Mouse (Mus musculus) mouse embryonic stem cell (cell line): ENCODE data around the gene Phf21a.

Source experiments
- in situ Hi-C, 2 experiments: fragments of 300-500 bp; cut with MboI; formaldehyde crosslinking; loops; 1 replicate in 1 of 2; 3 replicates in 1 of 2; pipeline ENCODE4 v1.14.3; 2019 to 2020; ENCODE audit warnings: low sequenced_read_pairs in 2 of 2, low pct_unique_long_range_greater_than_20kb in 1 of 2, mixed read lengths in 1 of 2; ENCODE audit not compliant: unreplicated experiment in 1 of 2

Phf21a gene

DNA sequence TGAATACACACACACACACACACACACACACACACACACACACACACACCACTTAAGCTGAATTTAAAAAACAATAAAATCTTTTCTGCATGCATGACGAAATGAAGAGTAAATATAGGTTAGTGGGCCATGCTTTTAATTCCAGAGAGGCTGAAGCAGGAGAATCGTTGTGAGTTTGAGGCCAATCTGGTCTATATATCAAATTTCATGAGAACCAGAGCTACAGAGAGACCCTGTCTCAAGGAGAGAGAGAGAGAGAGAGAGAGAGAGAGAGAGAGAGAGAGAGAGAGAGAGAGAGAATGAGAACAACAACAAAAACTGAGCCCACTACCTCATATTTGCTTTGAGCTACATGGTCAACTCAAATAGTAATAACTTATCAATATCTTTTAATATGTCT is at the start of gene Phf21a:
Gene Phf21a, plus strand, starts transcription at position 301 of the 400 bp plus-strand sequence.
- in situ Hi-C loops, result no loop called here

- in situ Hi-C loops, result no loop called here
Measured at GRCm38 (mm10) chr2:92043285-92043684, 49.6 kb upstream of the Phf21a start.

- in situ Hi-C loops, result no loop called here
Measured at GRCm38 (mm10) chr2:92047601-92048000, 45.3 kb upstream of the Phf21a start.

DNA sequence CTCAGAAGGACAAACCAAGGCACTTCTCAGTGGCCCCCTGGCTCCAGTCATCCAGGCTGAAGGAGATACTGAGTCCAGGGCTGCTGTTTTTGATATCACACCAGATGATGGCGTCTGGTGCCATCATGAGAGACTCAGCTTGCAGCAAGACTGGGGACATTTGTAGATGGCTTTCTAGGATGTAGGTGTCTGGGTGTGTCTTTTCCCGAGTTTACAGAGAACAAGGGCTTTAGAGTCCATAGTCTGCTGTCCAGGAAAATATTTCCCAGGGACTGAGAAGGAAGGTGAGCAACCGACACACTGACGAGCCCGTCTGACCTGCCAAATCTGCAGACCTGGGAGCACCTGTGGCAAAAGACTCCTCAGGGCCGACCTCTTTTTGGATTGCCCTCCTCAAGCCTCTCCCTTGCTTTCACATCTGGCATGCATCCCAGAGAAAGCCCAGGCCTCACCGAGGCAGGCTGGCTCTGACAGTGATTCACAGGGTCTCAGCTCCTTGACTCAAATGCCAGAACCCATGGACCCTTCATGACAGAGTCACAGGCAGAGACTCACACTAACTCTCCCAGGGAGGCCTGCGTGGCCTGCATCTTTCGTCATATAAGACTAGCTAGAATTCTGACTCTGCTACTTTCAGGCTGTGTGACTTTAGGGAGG is 44.8 kb upstream of the Phf21a start:
- in situ Hi-C loops, result no loop called here

GRCm38 (mm10) chr2:92052188-92052587 is 40.7 kb upstream of the Phf21a start:
- in situ Hi-C loops, result no loop called here

DNA sequence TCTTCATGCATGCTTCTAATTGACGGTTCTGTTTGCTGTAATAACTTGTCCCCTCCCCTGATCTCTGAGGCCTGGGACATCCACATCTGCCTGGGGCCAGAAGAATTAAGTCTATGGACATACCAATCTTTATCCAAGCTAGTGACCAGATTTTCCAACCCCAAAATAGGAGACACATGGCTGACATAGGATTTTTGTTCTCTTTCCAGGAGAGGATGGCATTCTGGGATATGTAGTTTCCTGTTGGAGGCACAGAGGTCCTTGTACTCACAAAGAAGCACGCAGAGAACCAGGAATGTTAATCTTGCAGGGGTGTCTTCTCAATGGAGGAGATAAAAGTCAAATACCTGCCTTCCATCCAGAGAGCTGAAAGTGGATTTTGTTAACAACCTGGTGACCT is 40.2 kb upstream of the Phf21a start:
- in situ Hi-C loops, result no loop called here

- in situ Hi-C loops, result no loop called here
Measured at GRCm38 (mm10) chr2:92055101-92055813, 37.7 kb upstream of the Phf21a start.

- in situ Hi-C loops, result no loop called here
Measured at GRCm38 (mm10) chr2:92055831-92056236, 37.1 kb upstream of the Phf21a start.

DNA sequence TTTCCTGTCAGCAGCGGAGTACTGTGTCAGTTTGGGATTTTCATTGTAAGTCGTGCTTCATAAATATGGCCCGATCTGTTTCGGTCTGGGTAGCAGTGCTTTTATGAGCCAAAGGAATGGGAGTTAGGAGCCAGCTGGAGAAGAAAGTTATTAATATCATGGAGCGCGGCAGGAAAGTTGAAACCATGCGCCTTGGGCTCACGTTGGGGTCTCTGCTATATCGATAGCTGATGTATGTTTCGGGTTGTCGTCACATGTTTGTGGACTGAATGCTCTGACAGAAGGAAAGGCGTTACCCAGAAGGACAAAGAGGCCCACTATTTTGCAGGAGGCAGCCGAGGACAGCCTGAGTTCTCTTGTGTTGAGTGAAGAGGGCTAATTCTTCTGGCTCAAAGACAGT is 36.2 kb upstream of the Phf21a start:
- in situ Hi-C loops, result no loop called here

DNA sequence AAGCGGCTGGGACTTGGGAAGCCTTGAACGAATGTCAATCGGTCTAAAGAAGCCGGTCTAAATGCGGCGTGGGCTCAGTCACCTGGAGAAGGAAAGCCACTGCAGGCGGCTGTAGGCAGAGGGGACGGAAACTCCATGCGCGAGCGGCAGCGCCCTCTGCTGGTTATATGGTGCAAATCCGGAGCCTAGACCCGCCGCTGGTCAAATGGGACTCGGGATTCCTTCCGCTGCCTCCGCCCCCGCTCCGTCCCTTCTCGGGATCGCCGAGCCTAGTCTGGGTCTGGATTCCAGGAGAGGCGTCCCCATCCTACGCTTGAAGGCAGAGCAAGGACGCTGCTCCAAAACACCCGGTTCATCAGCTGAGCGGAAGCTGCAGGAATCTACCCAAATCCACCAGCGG is 34.4 kb upstream of the Phf21a start:
- in situ Hi-C loops, result no loop called here

GRCm38 (mm10) chr2:92058936-92059335 is 34.0 kb upstream of the Phf21a start:
- in situ Hi-C loops, result no loop called here

- in situ Hi-C loops, result no loop called here
Measured at GRCm38 (mm10) chr2:92059481-92060220, 33.3 kb upstream of the Phf21a start.

GRCm38 (mm10) chr2:92060291-92060690 is 32.6 kb upstream of the Phf21a start:
- in situ Hi-C loops, result no loop called here

DNA sequence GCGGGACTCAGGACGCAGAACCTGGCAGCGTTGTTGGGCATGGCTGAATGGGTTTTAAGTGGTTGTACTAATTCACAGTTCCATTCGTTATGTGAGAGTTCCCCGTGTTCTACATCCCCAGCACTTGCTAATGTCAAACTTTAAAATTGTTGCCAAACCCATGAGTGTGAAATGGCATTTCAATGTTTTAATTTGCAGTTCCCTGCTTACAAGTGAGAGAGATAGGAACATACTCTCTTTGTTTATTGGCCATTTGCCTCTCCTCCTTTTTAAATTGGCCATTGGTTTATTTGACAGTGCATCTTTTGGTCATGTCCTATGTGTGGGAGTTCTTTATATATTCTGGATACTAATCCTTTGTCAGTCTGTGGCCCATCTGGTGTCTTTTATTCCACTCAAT is 31.6 kb upstream of the Phf21a start:
- in situ Hi-C loops, result no loop called here

DNA sequence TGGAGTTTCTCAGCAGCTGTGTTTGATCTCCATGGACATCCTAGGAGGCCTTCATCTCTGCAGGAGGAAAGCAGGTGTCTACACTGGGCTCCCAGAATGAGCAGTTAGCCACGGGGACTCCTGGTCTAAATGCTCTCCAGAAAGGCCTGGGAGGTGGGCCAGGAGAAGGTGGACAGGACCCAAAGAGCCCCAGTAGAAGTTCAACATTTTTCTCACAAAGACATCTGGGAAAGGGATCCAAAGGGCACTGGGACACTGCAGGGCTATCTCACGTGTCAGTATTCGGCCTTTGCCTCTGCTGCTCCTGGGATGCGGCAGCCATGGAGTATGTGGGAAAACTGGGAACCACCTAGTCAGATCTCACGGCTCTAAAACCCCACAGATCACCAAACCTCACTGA is 29.8 kb upstream of the Phf21a start:
- in situ Hi-C loops, result no loop called here

DNA sequence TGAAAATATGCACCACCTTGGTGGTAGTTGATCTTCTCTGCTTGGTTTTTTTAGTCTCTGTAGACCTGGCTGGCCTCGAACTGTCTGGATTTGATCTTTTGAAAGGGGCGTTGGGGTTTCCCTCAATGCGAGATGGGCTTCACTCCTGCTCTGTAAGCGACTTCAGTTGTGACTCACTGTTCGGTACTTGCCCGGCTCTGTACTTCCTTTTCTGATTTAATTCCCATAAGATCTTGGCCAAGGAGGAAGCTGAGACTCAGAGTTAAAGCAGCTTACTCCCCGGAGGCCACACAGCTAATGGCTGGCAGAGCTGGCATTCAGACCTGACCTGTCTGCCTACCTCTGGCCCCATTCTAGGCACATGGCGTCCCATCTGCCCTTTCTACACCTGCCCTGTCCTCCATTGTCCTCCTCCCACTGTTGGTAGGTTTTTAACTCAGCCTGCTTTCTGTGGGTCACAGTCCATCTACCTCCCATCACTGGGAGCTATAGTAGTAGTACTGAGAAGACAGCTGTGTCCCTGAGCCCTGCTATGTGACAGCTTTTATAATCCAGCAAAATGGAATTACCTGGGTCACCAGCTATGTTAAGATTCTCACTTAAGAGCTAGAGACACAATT is 27.5 kb upstream of the Phf21a start:
- in situ Hi-C loops, result no loop called here

GRCm38 (mm10) chr2:92065938-92066337 is 27.0 kb upstream of the Phf21a start:
- in situ Hi-C loops, result no loop called here

DNA sequence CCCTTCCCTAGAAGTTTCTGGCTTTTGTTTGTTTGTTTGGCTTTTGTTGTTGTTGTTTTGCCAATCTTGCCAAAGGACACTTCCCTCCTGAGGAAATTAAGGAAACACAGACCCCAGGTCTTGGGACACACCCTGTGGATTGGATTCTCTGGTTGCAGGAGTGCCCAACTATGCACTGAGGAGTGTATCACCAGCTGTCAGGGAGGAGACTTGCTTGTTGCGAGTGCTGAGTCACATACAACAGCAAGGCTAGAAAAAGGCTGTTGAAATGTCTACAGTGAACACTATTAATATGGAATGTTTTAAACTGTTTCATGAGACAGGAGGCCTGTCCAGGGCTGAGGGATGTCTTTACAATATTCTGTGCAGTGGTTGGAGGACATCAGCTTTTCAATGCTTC is 26.0 kb upstream of the Phf21a start:
- in situ Hi-C loops, result no loop called here

DNA sequence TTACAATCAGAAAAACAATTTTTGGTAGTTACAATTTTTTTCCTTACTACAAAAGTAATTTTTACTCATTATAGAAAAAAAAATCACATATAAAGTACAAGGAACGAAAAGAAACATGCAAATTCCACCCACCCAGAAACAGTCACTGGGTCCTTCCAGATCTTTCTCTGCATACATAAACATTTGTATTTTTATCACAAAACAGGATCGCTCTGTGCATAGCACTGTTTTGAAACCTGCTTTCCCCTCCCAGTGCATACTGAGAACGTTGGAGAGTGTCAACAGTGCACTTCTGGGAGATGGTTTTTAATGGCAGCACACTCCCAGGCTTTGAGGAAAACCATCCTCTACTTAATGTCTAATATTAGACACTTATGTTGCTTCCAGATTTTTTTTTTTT is 25.3 kb upstream of the Phf21a start:
- in situ Hi-C loops, result no loop called here
